Mouse (Mus musculus) lung, adult 2 months (tissue): ENCODE results near the gene Frat2.

ENCODE experiments used
- CTCF ChIP-seq: fragments of 200-500 bp; IDR thresholded peaks from 2 replicates; pipeline ENCODE4 v1.5.1; 2011; ENCODE audit warnings: mild to moderate bottlenecking, low read length, control low read depth; ENCODE audit not compliant: insufficient read depth
- POLR2A ChIP-seq: fragments of 200-500 bp; IDR thresholded peaks from 2 replicates; pipeline ENCODE4 v1.6.1; 2011; ENCODE audit warnings: low read depth, mild to moderate bottlenecking, control low read depth, low read length, borderline replicate concordance; ENCODE audit errors: extremely low read depth

DNA sequence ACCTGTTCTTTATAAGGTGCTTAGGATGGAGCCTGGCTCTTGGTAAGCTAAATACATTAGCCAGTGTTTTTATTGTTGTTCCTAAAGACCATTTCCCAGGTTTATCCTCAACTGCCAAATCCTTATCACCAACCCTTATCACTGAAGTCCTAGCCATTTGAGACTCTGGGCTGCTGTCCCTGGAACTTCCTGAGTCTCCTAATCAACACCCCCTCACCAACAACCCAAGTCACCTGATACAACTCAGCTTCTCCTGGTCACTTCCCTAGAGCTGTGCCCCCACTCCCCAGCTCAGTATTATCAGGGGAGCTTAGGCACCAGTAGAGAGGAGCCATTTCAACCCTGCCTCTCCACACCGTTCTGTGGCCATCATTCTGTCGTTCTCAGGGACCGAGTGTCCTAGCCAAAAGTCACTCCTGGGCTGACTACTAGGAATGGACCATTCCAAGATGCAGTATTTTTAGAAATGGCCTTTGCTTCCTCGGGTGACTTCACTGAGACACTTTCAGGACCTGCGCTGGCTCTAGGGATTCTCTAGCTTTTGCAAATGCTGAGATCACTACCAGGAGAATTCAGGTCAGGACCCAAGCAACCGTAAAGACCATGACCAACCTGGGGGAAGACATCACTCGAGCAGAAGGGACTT, 6.7 kb downstream of the Frat2 start:
- TF ChIP-seq CTCF (no peak), POLR2A (no peak)
